Mouse (Mus musculus): ENCODE results near the gene Cx3cr1.

DNA sequence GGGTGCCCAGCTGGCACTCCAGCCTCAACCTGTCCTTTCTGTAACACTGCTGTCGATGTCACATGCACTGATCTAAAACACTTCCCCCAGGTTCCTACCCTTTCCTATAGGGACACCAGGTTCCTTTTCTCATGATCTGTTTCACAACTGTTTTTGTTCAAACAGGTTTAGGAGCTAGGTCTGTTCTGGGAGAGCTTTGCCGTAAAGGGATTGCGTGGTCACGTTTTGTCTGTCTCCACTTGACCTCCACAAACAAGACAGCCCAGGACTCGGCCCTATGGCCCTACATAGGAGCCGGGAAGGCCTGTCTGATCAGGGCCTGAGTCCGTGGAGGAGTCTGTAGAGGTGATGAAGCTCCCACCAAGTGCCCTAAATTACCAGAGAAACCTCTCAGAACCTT, 99.9 kb downstream of the Cx3cr1 start:
- TF ChIP-seq GATA1 (IDR thresholded peaks at IDR 0.05; ENCODE audit: low read length) (no peak), TAL1 (IDR thresholded peaks at IDR 0.05; ENCODE audit: low read length) (no peak)
